Mouse (Mus musculus) right cerebral cortex, postnatal 14 days (tissue): Measurements from ENCODE around the gene Ak5.
"Not testable (repeated sequence)": the region's sequence is repeated elsewhere in the genome, so short reads cannot be mapped to it uniquely, and the experiment has no call there.

Experiments used
- DNase-seq: peaks from one replicate; pipeline ENCODE4 v3.0.0; 2022

Gene Ak5

DNA sequence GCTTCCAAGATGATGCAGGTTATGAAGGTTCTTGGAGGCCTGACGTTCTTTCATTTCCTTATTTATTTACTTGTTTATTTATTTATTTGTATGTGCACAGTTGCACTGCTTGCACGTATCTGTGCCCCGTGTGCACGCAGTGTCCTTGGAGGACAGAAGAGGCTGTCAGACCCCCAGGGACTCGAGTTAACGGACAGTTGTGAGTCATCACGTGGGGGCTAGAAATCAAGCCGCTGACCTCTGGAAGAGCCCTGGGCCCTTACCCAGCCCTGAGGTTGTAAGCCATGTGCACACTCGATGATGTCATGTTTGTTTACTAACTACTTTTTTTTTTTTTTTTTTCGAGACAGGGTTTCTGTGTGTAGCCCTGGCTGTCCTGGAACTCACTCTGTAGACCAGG lies 197.8 kb downstream of the Ak5 start:
- DNase-seq = no peak

GRCm38 (mm10) chr3:152469423-152470200 lies 198.5 kb downstream of the Ak5 start:
- no peak for DNase-seq

DNA sequence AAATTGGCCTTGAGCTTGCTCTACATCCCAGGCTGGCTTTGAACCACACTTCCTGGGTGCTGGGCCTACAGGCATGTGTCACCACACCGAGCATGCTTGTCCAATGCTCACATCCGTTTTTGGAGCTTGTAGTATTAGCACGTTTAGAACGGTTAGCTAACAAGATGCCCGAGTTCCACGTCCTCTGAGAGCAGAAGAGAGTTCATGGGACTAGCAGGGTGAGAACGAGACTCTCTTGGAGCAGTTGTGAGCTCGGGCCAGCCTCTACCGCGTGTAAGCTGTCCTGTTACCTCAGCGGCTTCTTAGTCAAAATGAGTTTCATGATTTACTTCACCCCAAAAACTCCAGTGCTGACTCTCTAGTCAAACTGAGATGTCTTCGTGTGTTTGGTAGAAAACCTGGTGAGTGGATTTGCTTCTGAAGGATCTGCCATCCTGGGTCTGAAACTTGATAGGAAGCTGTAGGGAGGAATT lies 199.6 kb downstream of the Ak5 start:
- no peak for DNase-seq

DNA sequence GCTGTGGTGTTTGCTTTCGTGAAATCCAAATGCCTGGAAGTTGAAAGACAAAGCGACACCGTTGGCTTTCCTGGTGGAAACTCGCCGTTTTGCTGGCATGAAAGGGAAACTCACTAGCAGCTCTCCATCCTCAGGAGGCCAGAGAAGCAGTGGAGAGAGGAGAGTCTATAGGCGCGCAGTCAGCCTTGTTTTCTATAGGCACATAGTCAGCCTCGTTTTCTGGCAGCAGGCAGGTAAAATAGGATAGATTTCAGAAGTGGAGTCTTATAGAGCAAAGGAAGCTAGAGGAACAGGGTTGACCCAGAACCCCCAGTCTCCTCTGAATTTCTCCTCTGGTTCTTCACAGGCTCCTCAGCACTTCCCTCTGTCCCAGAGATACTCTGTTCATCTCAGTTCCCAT lies 200.1 kb downstream of the Ak5 start:
- no peak for DNase-seq

- no peak for DNase-seq
Observed at GRCm38 (mm10) chr3:152467312-152467711, 200.8 kb downstream of the Ak5 start.

- no peak for DNase-seq
Observed at GRCm38 (mm10) chr3:152466849-152467248, 201.3 kb downstream of the Ak5 start.

DNA sequence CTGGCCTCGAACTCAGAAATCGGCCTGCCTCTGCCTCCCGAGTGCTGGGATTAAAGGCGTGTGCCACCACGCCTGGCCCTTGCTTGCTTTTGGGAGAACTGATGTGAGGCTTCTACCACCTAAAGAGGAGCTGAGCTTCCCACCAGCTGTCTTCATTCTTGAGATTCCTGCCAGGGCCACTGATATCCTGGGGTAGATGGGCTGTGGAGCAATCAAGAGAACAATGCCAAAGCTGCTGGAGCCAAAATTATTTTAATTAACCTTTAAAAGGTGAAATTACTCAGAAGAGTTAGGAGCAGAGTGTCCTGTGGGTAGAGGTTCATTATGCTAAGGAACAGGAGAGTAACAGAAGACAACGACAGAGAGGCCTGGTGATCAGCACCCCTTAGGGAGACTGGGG lies 202.8 kb downstream of the Ak5 start:
- no peak for DNase-seq

DNA sequence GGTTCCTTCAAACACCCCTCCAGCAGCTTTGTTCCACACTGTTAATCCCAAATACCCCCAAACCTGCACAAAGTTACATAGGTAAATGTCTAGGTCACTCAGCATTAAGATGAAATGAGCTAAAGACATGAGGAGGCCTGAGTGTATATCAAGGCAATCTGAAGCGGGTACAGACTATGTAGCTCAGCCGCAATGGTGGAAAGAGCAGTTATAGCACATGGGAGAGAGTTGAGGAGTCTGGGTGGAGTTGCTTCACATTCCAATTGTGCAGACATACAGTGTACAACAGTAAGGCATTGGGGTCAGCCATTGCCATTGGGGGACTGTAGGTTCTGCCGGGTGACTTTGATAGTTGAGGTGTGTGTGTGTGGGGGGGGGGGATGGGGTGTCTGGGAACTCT lies 203.7 kb downstream of the Ak5 start:
- DNase-seq = no peak

DNA sequence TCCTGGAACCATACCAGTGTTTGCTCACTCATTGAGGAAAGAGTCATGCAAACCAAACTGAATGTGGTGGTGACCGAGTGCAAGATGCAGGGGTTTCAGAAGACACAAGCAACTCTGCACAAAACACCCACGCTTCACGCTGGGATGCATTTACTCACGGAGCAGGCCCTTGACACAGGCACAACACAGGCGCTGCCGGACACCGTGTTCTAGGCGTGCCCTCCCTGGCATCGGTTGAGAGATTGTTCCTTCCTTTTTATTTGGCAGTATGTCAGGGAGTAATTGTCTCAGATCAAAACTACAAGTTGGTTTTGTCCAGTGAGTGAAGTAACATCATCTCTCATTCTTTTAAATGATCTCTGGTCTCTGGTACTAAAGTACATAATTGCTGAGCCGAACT lies 205.3 kb downstream of the Ak5 start:
- DNase-seq = no peak

- no peak for DNase-seq
Observed at GRCm38 (mm10) chr3:152462038-152462547, 206.1 kb downstream of the Ak5 start.

DNA sequence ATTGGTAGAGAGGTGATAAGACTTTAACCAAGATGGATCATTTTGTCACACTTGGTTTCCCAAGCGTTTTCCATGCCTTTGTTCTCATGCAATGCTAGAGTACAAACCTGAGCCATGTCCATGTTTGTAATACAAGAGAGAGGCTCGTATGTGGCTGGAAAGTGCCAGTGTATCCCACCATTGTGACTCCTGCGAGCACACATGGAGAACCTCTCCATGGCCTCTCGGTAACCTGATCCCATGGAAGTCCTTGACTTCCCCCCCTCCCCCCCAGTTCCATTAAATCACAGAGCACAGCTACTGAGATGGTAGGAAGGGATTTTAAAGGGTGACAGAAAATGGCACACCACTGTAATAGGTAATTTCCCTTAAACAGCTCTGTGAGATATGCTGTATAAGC lies 207.4 kb downstream of the Ak5 start:
- no peak for DNase-seq

- not testable (repeated sequence) for DNase-seq
Observed at GRCm38 (mm10) chr3:152458875-152459274, 209.3 kb downstream of the Ak5 start.

GRCm38 (mm10) chr3:152457308-152458035 lies 210.7 kb downstream of the Ak5 start:
- DNase-seq = no peak

- DNase-seq = no peak
Observed at GRCm38 (mm10) chr3:152453163-152453562, 215.0 kb downstream of the Ak5 start.

GRCm38 (mm10) chr3:152446966-152447365 lies 221.2 kb downstream of the Ak5 start:
- no peak for DNase-seq

GRCm38 (mm10) chr3:152444114-152444513 lies 224.0 kb downstream of the Ak5 start:
- DNase-seq = no peak

- DNase-seq = no peak
Observed at GRCm38 (mm10) chr3:152442795-152443194, 225.4 kb downstream of the Ak5 start.

GRCm38 (mm10) chr3:152438068-152438467 lies 230.1 kb downstream of the Ak5 start:
- no peak for DNase-seq

DNA sequence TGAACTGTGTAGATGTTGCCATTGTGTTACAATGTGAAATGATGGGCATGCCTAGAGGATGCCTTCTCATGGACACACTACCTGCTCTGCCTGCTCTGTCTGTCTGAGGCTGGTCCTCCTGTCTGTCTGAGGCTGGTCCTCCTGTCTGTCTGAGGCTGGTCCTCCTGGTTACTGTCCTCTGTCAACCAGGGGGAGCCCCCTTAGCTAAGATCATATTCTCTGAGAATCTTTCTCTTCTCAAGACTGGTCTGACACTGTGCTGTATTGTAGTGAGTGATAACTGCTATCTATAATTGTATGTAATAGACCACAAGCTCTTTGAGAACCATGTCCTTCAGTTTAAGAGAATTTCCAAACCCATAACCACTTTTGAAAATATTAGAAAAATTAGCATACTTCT lies 232.6 kb downstream of the Ak5 start:
- no peak for DNase-seq

- DNase-seq = no peak
Observed at GRCm38 (mm10) chr3:152432677-152433076, 235.5 kb downstream of the Ak5 start.

- DNase-seq = no peak
Observed at GRCm38 (mm10) chr3:152428925-152429324, 239.2 kb downstream of the Ak5 start.
